ENCODE assay signal across 19 mouse cellular contexts in the genomic region with DNA sequence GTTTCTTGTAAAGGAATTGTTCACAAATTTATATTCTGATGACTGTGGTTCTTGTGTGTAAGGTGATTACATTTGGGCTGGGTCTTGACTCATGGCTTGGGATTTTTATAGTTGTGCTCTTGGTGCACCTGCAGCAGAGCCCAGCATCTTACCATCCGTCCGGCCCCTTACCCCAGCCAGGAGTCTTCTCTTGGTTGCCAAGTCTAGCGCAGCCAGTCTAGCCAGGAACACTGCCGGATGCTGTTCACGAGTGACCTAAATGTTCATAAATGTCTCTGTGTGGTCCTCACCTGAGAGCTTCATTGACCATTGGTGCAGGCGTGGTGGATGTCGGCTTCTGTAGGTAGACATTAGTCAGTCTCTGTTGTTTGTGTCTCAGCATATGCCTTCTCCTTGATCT. TPM values are rescaled to one million over a fixed set of nuclear protein-coding genes. Genes with fewer than 3 reads are reported as not detected.
DNase-seq lines count a peak whose midpoint lies in the region; ATAC-seq and TF ChIP-seq lines count a peak whose summit lies in the region.
"Had no signal": no experiment of that assay in that cellular context is flagged by ENCODE, and none has a peak within 500 bp of the region (broad histone marks: within the 10 kb centered on the region; RNA-seq: fewer than 3 reads in every experiment).

No protein-coding gene starts in this region.

- H3K9me3 ChIP-seq in forebrain, embryonic 11.5 days (ENCODE audit: control insufficient read depth, low read length), result no peaks in the 10 kb centered on the region
- H3K9me3 ChIP-seq in forebrain, embryonic 15.5 days, result no peaks in the 10 kb centered on the region
- no peaks in the 10 kb centered on the region for H3K9me3 ChIP-seq in limb, embryonic 15.5 days
- H3K9me3 ChIP-seq: forebrain, embryonic 10.5 days; G1E; heart, embryonic 12.5 days; hindbrain, embryonic 10.5 days; intestine, embryonic 15.5 days had no signal

- no peak for TF ChIP-seq CTCF in embryonic fibroblast, embryonic 13.5 days (IDR thresholded peaks at IDR 0.05; ENCODE audit: borderline replicate concordance, insufficient read depth, low read length)

- no peak overlapping the region for H3K9ac ChIP-seq in forebrain, embryonic 11.5 days (ENCODE audit: low read length)
- no peak overlapping the region for H3K9ac ChIP-seq in forebrain, embryonic 15.5 days (replicated peaks)
- H3K9ac ChIP-seq in limb, embryonic 15.5 days, result no peak overlapping the region
- H3K9ac ChIP-seq: heart, embryonic 12.5 days; hindbrain, embryonic 14.5 days; intestine, embryonic 15.5 days had no signal

- H3K4me1 ChIP-seq in forebrain, embryonic 11.5 days (replicated peaks; ENCODE audit: control insufficient read depth, insufficient read depth, low read length), result no peaks in the 10 kb centered on the region
- no peaks in the 10 kb centered on the region for H3K4me1 ChIP-seq in forebrain, embryonic 15.5 days
- H3K4me1 ChIP-seq in embryonic fibroblast, embryonic 13.5 days (ENCODE audit: control insufficient read depth, insufficient read depth, low read length), result peaks cover 8% of the 10 kb centered on the region
- H3K4me1 ChIP-seq in limb, embryonic 15.5 days, result no peaks in the 10 kb centered on the region
- H3K4me1 ChIP-seq: forebrain, embryonic 10.5 days; heart, embryonic 12.5 days; hindbrain, embryonic 10.5 days; intestine, embryonic 15.5 days had no signal

- no peak overlapping the region for H3K4me2 ChIP-seq in forebrain, embryonic 11.5 days (ENCODE audit: low read depth, low read length, severe bottlenecking)
- no peak overlapping the region for H3K4me2 ChIP-seq in forebrain, embryonic 15.5 days (replicated peaks)
- H3K4me2 ChIP-seq in limb, embryonic 15.5 days, result no peak overlapping the region
- H3K4me2 ChIP-seq: heart, embryonic 12.5 days; hindbrain, embryonic 14.5 days; intestine, embryonic 15.5 days had no signal

- no peaks in the 10 kb centered on the region; the same call in 1 of the 2 replicates for H3K36me3 ChIP-seq in forebrain, embryonic 11.5 days (ENCODE audit: control insufficient read depth, insufficient read depth, low read length)
- peaks cover 11% of the 10 kb centered on the region; the same call in 1 of the 2 replicates for H3K36me3 ChIP-seq in forebrain, embryonic 15.5 days
- H3K36me3 ChIP-seq in limb, embryonic 15.5 days, result peaks cover 19% of the 10 kb centered on the region

- no peaks in the 10 kb centered on the region for H3K27me3 ChIP-seq in forebrain, embryonic 11.5 days (ENCODE audit: control insufficient read depth, insufficient read depth, low read length)
- no peaks in the 10 kb centered on the region for H3K27me3 ChIP-seq in forebrain, embryonic 15.5 days
- H3K27me3 ChIP-seq in limb, embryonic 15.5 days, result no peaks in the 10 kb centered on the region
- H3K27me3 ChIP-seq: heart, embryonic 12.5 days; intestine, embryonic 15.5 days had no signal

- DNase-seq in cerebellum, postnatal 4 days (ENCODE audit: low spot score in 2 of 2), result no peak
- no peak for DNase-seq in forebrain, embryonic 11.5 days (ENCODE audit: low spot score)
- DNase-seq in adrenal gland, adult 18-20 months (ENCODE audit: low spot score in 2 of 2), result no peak
- DNase-seq: B cell, adult 2 months; gastrocnemius, postnatal 10 days; heart, adult 2 months had no signal

- TF ChIP-seq POLR2A in embryonic fibroblast, embryonic 13.5 days (IDR thresholded peaks at IDR 0.05; ENCODE audit: low read depth, low read length), result no peak

- WGBS in forebrain, embryonic 11.5 days, result 95% methylated on average over 7 of the region's 7 CpGs
- 95% methylated on average over 7 of the region's 7 CpGs for WGBS in forebrain, embryonic 15.5 days
- whole genome bisulfite sequencing in limb, embryonic 15.5 days, result 81% methylated on average over 7 of the region's 7 CpGs

- no peak overlapping the region for H3K4me3 ChIP-seq in forebrain, embryonic 11.5 days (ENCODE audit: low read depth, low read length)
- no peak overlapping the region for H3K4me3 ChIP-seq in forebrain, embryonic 15.5 days
- no peak overlapping the region for H3K4me3 ChIP-seq in embryonic fibroblast, embryonic 13.5 days (ENCODE audit: insufficient read depth, low read length)
- no peak overlapping the region for H3K4me3 ChIP-seq in limb, embryonic 15.5 days
- H3K4me3 ChIP-seq: erythroblast, embryonic 14.5 days; forebrain, embryonic 10.5 days; heart, adult 2 months; heart, embryonic 12.5 days; hindbrain, embryonic 10.5 days; intestine, embryonic 15.5 days had no signal

- no peak overlapping the region for H3K27ac ChIP-seq in forebrain, embryonic 11.5 days (ENCODE audit: low read depth, low read length)
- no peak overlapping the region for H3K27ac ChIP-seq in forebrain, embryonic 15.5 days (replicated peaks)
- peak overlapping the region; percentile 29; the same call in 1 of the 2 replicates for H3K27ac ChIP-seq in embryonic fibroblast, embryonic 13.5 days (ENCODE audit: insufficient read depth, low read length)
- H3K27ac ChIP-seq in limb, embryonic 15.5 days, result peak overlapping the region; percentile 33; the same call in 1 of the 2 replicates
- H3K27ac ChIP-seq: forebrain, embryonic 10.5 days; heart, adult 2 months; hindbrain, embryonic 10.5 days; hindbrain, embryonic 14.5 days; intestine, embryonic 15.5 days had no signal

- ATAC-seq in cerebellum, adult (ENCODE audit: insufficient number of reproducible peaks, low FRiP score, low TSS enrichment), result peak; percentile 46
- peak; percentile 15; the same call in 1 of the 2 replicates for ATAC-seq in forebrain, embryonic 11.5 days (replicated peaks; ENCODE audit: low FRiP score)
- ATAC-seq in forebrain, embryonic 15.5 days (replicated peaks), result no peak
- ATAC-seq in limb, embryonic 15.5 days (ENCODE audit: insufficient number of reproducible peaks, low FRiP score, low TSS enrichment, low read depth), result no peak
- ATAC-seq: CD4-positive, CD25-positive, alpha-beta regulatory T cell, adult 4 months; forebrain, embryonic 16.5 days had no signal

RNA-seq across cellular contexts. Expression of gene Aebp2, which starts 33.0 kb away (rescaled TPM):
- polyA plus RNA-seq in forebrain, embryonic 11.5 days (2014; fragmentation: Nextera tagmentation; extraction: Ambion mirVana), result 15.1 and 15.2 TPM in 2 replicates
- polyA plus RNA-seq in forebrain, embryonic 15.5 days (2015; fragmentation: Nextera tagmentation; extraction: Ambion mirVana), result 7.5 and 9.0 TPM in 2 replicates
- polyA plus RNA-seq in embryonic fibroblast, embryonic 13.5 days (2011; ENCODE audit: insufficient read length, low read depth, missing spikeins), result 96.3 and 105 TPM in 2 replicates
- polyA plus RNA-seq in limb, embryonic 15.5 days (2015; fragmentation: Nextera tagmentation; extraction: Ambion mirVana), result 14.4 and 17.1 TPM in 2 replicates
- total RNA-seq in adrenal gland, adult 18-20 months (2021), result 10 to 100 TPM; 44.8 to 45.6 TPM

Comparison
In these comparisons a context has a peak if more than half of its experiments do, and no peak if none do; other contexts are left out.
1. ATAC-seq: peak in cerebellum, adult (single experiment) and forebrain, embryonic 11.5 days (single experiment); none in forebrain, embryonic 15.5 days (single experiment) and limb, embryonic 15.5 days (single experiment).
2. H3K27ac ChIP-seq: peak in embryonic fibroblast, embryonic 13.5 days (single experiment) and limb, embryonic 15.5 days (single experiment); none in forebrain, embryonic 11.5 days (single experiment) and forebrain, embryonic 15.5 days (single experiment).